Mouse (Mus musculus): ENCODE results near the gene Gm6803. TPM values are rescaled to one million over a fixed set of nuclear protein-coding genes. Genes with fewer than 3 reads are reported as not detected.
"Not testable (repeated sequence)": the region's sequence is repeated elsewhere in the genome, so short reads cannot be mapped to it uniquely, and the experiment has no call there.

Gene Gm6803
- not detected in 2 replicates for polyA plus RNA-seq (2012; rRNA removed)

GRCm38 (mm10) chr12:88018671-88019070 is at the start of gene Gm6803:
TSS of gene Gm6803 (minus strand) at chr12:88018771.
- WGBS: 67% methylated on average over 2 of the region's 2 CpGs
- not testable (repeated sequence) for H3K36me3 ChIP-seq (ENCODE audit: control insufficient read depth, insufficient read depth, low read length); H3K4me1 ChIP-seq (ENCODE audit: control insufficient read depth, insufficient read depth, insufficient read length, low read length); H3K27me3 ChIP-seq (ENCODE audit: control insufficient read depth, insufficient read depth, low read length); H3K4me3 ChIP-seq (ENCODE audit: low read depth, low read length); H3K27ac ChIP-seq (ENCODE audit: insufficient read depth, low read depth, low read length)

GRCm38 (mm10) chr12:88045226-88045625 is 26.7 kb upstream of the Gm6803 start:
- not testable (repeated sequence) for H3K4me1 ChIP-seq (ENCODE audit: control insufficient read depth, insufficient read depth, insufficient read length, low read length); H3K4me3 ChIP-seq (ENCODE audit: low read depth, low read length); H3K36me3 ChIP-seq (ENCODE audit: control insufficient read depth, insufficient read depth, low read length); H3K27ac ChIP-seq (ENCODE audit: insufficient read depth, low read depth, low read length); H3K27me3 ChIP-seq (ENCODE audit: control insufficient read depth, insufficient read depth, low read length)
- WGBS: 55% methylated on average over 1 of the region's 1 CpGs

GRCm38 (mm10) chr12:88039703-88040102 is 21.1 kb upstream of the Gm6803 start:
- H3K36me3 ChIP-seq (ENCODE audit: control insufficient read depth, insufficient read depth, low read length); H3K27me3 ChIP-seq (ENCODE audit: control insufficient read depth, insufficient read depth, low read length); H3K4me1 ChIP-seq (ENCODE audit: control insufficient read depth, insufficient read depth, insufficient read length, low read length); H3K4me3 ChIP-seq (ENCODE audit: low read depth, low read length); H3K27ac ChIP-seq (ENCODE audit: insufficient read depth, low read depth, low read length): not testable (repeated sequence)
- WGBS: 90% methylated on average over 1 of the region's 1 CpGs

- H3K4me1 ChIP-seq (ENCODE audit: control insufficient read depth, insufficient read depth, insufficient read length, low read length); H3K27ac ChIP-seq (ENCODE audit: insufficient read depth, low read depth, low read length); H3K4me3 ChIP-seq (ENCODE audit: low read depth, low read length); H3K36me3 ChIP-seq (ENCODE audit: control insufficient read depth, insufficient read depth, low read length); H3K27me3 ChIP-seq (ENCODE audit: control insufficient read depth, insufficient read depth, low read length): not testable (repeated sequence)
Measured at GRCm38 (mm10) chr12:88039062-88039461, 20.5 kb upstream of the Gm6803 start.

- not testable (repeated sequence) for H3K27ac ChIP-seq (ENCODE audit: insufficient read depth, low read depth, low read length); H3K4me1 ChIP-seq (ENCODE audit: control insufficient read depth, insufficient read depth, insufficient read length, low read length); H3K4me3 ChIP-seq (ENCODE audit: low read depth, low read length); H3K36me3 ChIP-seq (ENCODE audit: control insufficient read depth, insufficient read depth, low read length); H3K27me3 ChIP-seq (ENCODE audit: control insufficient read depth, insufficient read depth, low read length)
- WGBS: 91% methylated on average over 5 of the region's 5 CpGs
Measured at GRCm38 (mm10) chr12:88032250-88032649, 13.7 kb upstream of the Gm6803 start.

- 96% methylated on average over 1 of the region's 1 CpGs for WGBS
- H3K4me3 ChIP-seq (ENCODE audit: low read depth, low read length); H3K36me3 ChIP-seq (ENCODE audit: control insufficient read depth, insufficient read depth, low read length); H3K4me1 ChIP-seq (ENCODE audit: control insufficient read depth, insufficient read depth, insufficient read length, low read length); H3K27ac ChIP-seq (ENCODE audit: insufficient read depth, low read depth, low read length); H3K27me3 ChIP-seq (ENCODE audit: control insufficient read depth, insufficient read depth, low read length): not testable (repeated sequence)
Measured at GRCm38 (mm10) chr12:88026704-88027103, 8.1 kb upstream of the Gm6803 start, which contains the start of gene Gm2056. TSS of gene Gm2056 (plus strand) at chr12:88027004.

GRCm38 (mm10) chr12:88011548-88011947 is 7.0 kb downstream of the Gm6803 start, which contains the start of gene Gm2075:
TSS of gene Gm2075 (plus strand) at chr12:88011848.
- not testable (repeated sequence) for H3K4me3 ChIP-seq (ENCODE audit: low read depth, low read length); H3K36me3 ChIP-seq (ENCODE audit: control insufficient read depth, insufficient read depth, low read length); H3K27ac ChIP-seq (ENCODE audit: insufficient read depth, low read depth, low read length); H3K27me3 ChIP-seq (ENCODE audit: control insufficient read depth, insufficient read depth, low read length); H3K4me1 ChIP-seq (ENCODE audit: control insufficient read depth, insufficient read depth, insufficient read length, low read length)
- WGBS: 75% methylated on average over 1 of the region's 1 CpGs

- not testable (repeated sequence) for H3K27me3 ChIP-seq (ENCODE audit: control insufficient read depth, insufficient read depth, low read length); H3K27ac ChIP-seq (ENCODE audit: insufficient read depth, low read depth, low read length); H3K36me3 ChIP-seq (ENCODE audit: control insufficient read depth, insufficient read depth, low read length); H3K4me1 ChIP-seq (ENCODE audit: control insufficient read depth, insufficient read depth, insufficient read length, low read length); H3K4me3 ChIP-seq (ENCODE audit: low read depth, low read length)
- WGBS: 50% methylated on average over 3 of the region's 3 CpGs
Measured at GRCm38 (mm10) chr12:88004118-88004517, 14.5 kb downstream of the Gm6803 start.

GRCm38 (mm10) chr12:87984000-87984399 is 34.6 kb downstream of the Gm6803 start:
- H3K27ac ChIP-seq (ENCODE audit: insufficient read depth, low read depth, low read length); H3K36me3 ChIP-seq (ENCODE audit: control insufficient read depth, insufficient read depth, low read length); H3K4me1 ChIP-seq (ENCODE audit: control insufficient read depth, insufficient read depth, insufficient read length, low read length); H3K4me3 ChIP-seq (ENCODE audit: low read depth, low read length); H3K27me3 ChIP-seq (ENCODE audit: control insufficient read depth, insufficient read depth, low read length): not testable (repeated sequence)

Other genes with a start within 250 kb of the Gm6803 start
- gene Gm21319, start 243.0 kb downstream of the Gm6803 start, polyA plus RNA-seq (2012; rRNA removed): not detected in 2 replicates
- not detected in 2 replicates for gene Gm21936, start 223.3 kb downstream of the Gm6803 start, polyA plus RNA-seq (2012; rRNA removed)
- gene BB287469, start 202.2 kb downstream of the Gm6803 start, polyA plus RNA-seq (2012; rRNA removed): not detected in 2 replicates
- gene Gm2001, start 176.4 kb downstream of the Gm6803 start, polyA plus RNA-seq (2012; rRNA removed): not detected in 2 replicates
- gene Gm2016, start 144.7 kb downstream of the Gm6803 start, polyA plus RNA-seq (2012; rRNA removed): not detected in 2 replicates
- not detected in 2 replicates for gene Gm2022, start 123.4 kb downstream of the Gm6803 start, polyA plus RNA-seq (2012; rRNA removed)
- not detected in 2 replicates for gene Gm2035, start 98.9 kb downstream of the Gm6803 start, polyA plus RNA-seq (2012; rRNA removed)
- gene Gm2042, start 64.7 kb downstream of the Gm6803 start, polyA plus RNA-seq (2012; rRNA removed): not detected in 2 replicates
- not detected in 2 replicates for gene Gm2075, start 6.9 kb downstream of the Gm6803 start, polyA plus RNA-seq (2012; rRNA removed)
- not detected in 2 replicates for gene Gm2056, start 8.2 kb upstream of the Gm6803 start, polyA plus RNA-seq (2012; rRNA removed)
- gene Gm16368, start 64.9 kb upstream of the Gm6803 start, polyA plus RNA-seq (2012; rRNA removed): not detected in 2 replicates
- gene Gm10436, start 163.3 kb upstream of the Gm6803 start, polyA plus RNA-seq (2012; rRNA removed): not detected in 2 replicates
- not detected in 2 replicates for gene Gm8332, start 231.3 kb upstream of the Gm6803 start, polyA plus RNA-seq (2012; rRNA removed)